In genomic region chr4:106778116-106778788, GRCm38 (mm10) we compare ENCODE assay signal across 8 mouse cellular contexts. TPM values are rescaled to one million over a fixed set of nuclear protein-coding genes. Genes with fewer than 3 reads are reported as not detected.
A peak's percentile ranks its signal among the peaks of the same experiment; 100 is the strongest.
DNase-seq lines count a peak whose midpoint lies in the region; ATAC-seq and TF ChIP-seq lines count a peak whose summit lies in the region.

No protein-coding gene starts in this region.

- 50% methylated on average over 5 of the region's 5 CpGs for WGBS in embryonic facial prominence, embryonic 10.5 days
- 42% methylated on average over 5 of the region's 5 CpGs for WGBS in intestine, embryonic 15.5 days

- DNase-seq in adrenal gland, postnatal 25 days, result peak; percentile 98
- DNase-seq in embryonic facial prominence, embryonic 10.5 days (ENCODE audit: low spot score), result peak; percentile 76
- DNase-seq in gastrocnemius, postnatal 4 days (ENCODE audit: low spot score in 2 of 2), result peak; percentile 90 to 98
- DNase-seq in left cerebral cortex, adult 2 months (ENCODE audit: extremely low spot score in 1 of 2, low spot score in 2 of 2), result peak; percentile 79 to 84
- peak; percentile 98 for DNase-seq in lung, postnatal 36 days
- DNase-seq in right cerebral cortex, adult 2 months (ENCODE audit: low spot score in 2 of 2), result peak; percentile 80 to 87
- no peak for DNase-seq in thymus, postnatal 25 days

- H3K27ac ChIP-seq in embryonic facial prominence, embryonic 10.5 days (replicated peaks), result peak overlapping the region; percentile 55
- H3K27ac ChIP-seq in intestine, embryonic 15.5 days, result peak overlapping the region; percentile 81
- peak overlapping the region; percentile 61 for H3K27ac ChIP-seq in left cerebral cortex, adult 2 months

- H3K9me3 ChIP-seq in embryonic facial prominence, embryonic 10.5 days, result no peaks in the 10 kb centered on the region
- H3K9me3 ChIP-seq in intestine, embryonic 15.5 days, result no peaks in the 10 kb centered on the region

- TF ChIP-seq CTCF in left cerebral cortex, adult 2 months (IDR thresholded peaks at IDR 0.05), result no peak; the same call in 1 of the 2 replicates

- no peaks in the 10 kb centered on the region for H3K36me3 ChIP-seq in embryonic facial prominence, embryonic 10.5 days (replicated peaks)
- H3K36me3 ChIP-seq in intestine, embryonic 15.5 days, result no peaks in the 10 kb centered on the region

- intact Hi-C loops in left cerebral cortex, adult 2 months (cut with DNase I), result loop anchor here (1.0 kb wide), 1 partner anchor 21 kb away; no protein-coding TSS in a partner anchor

- peaks cover 62% of the 10 kb centered on the region for H3K4me1 ChIP-seq in embryonic facial prominence, embryonic 10.5 days
- H3K4me1 ChIP-seq in intestine, embryonic 15.5 days (replicated peaks), result peaks cover 16% of the 10 kb centered on the region

- ATAC-seq in intestine, embryonic 15.5 days, result peak; percentile 95

- no peak overlapping the region for H3K4me3 ChIP-seq in embryonic facial prominence, embryonic 10.5 days
- H3K4me3 ChIP-seq in intestine, embryonic 15.5 days (replicated peaks), result no peak overlapping the region
- H3K4me3 ChIP-seq in left cerebral cortex, adult 2 months, result no peak overlapping the region

- H3K27me3 ChIP-seq in embryonic facial prominence, embryonic 10.5 days (replicated peaks; ENCODE audit: low read depth, poor library complexity, severe bottlenecking), result no peaks in the 10 kb centered on the region
- no peaks in the 10 kb centered on the region for H3K27me3 ChIP-seq in intestine, embryonic 15.5 days (replicated peaks)

- no peak overlapping the region for H3K9ac ChIP-seq in intestine, embryonic 15.5 days

- no peak overlapping the region for H3K4me2 ChIP-seq in intestine, embryonic 15.5 days (replicated peaks)

RNA-seq across cellular contexts. Expression of gene Acot11, which starts 26.5 kb away (rescaled TPM):
- total RNA-seq in adrenal gland, postnatal 25 days (2021), result 32.5 and 50.9 TPM in 2 replicates
- polyA plus RNA-seq in embryonic facial prominence, embryonic 10.5 days (2016; fragmentation: Nextera tagmentation; extraction: Ambion mirVana), result 1.6 and 2.1 TPM in 2 replicates
- 10 to 100 TPM; 12.3 to 15.8 TPM for total RNA-seq in gastrocnemius, postnatal 4 days (2021)
- 12.2 and 14.1 TPM in 2 replicates for polyA plus RNA-seq in intestine, embryonic 15.5 days (2015; fragmentation: Nextera tagmentation; extraction: Ambion mirVana)
- total RNA-seq in left cerebral cortex, adult 2 months (2021), result 10 to 100 TPM; 51.7 to 54.1 TPM

RNA-seq across cellular contexts. Expression of gene Fam151a, which starts 44.6 kb away (rescaled TPM):
- total RNA-seq in adrenal gland, postnatal 25 days (2021), result 0.15 TPM in 1 of 2 replicates, not detected in the other
- polyA plus RNA-seq in embryonic facial prominence, embryonic 10.5 days (2016; fragmentation: Nextera tagmentation; extraction: Ambion mirVana), result 0.11 and 0.40 TPM in 2 replicates
- total RNA-seq in gastrocnemius, postnatal 4 days (2021), result not detected
- polyA plus RNA-seq in intestine, embryonic 15.5 days (2015; fragmentation: Nextera tagmentation; extraction: Ambion mirVana), result 1.2 and 1.3 TPM in 2 replicates
- not detected for total RNA-seq in left cerebral cortex, adult 2 months (2021)

RNA-seq across cellular contexts. Expression of gene Mroh7, which starts 47.5 kb away (rescaled TPM):
- 2.3 and 2.6 TPM in 2 replicates for total RNA-seq in adrenal gland, postnatal 25 days (2021)
- 0.05 and 0.08 TPM in 2 replicates for polyA plus RNA-seq in embryonic facial prominence, embryonic 10.5 days (2016; fragmentation: Nextera tagmentation; extraction: Ambion mirVana)
- total RNA-seq in gastrocnemius, postnatal 4 days (2021), result 1 to 10 TPM in 1 of 2 experiments, under 1 TPM in 1; 0.52 to 1.2 TPM
- polyA plus RNA-seq in intestine, embryonic 15.5 days (2015; fragmentation: Nextera tagmentation; extraction: Ambion mirVana), result 0.16 and 0.38 TPM in 2 replicates
- total RNA-seq in left cerebral cortex, adult 2 months (2021), result 1 to 10 TPM; 3.1 to 4.6 TPM
